Mouse (Mus musculus): ENCODE measurements around the gene Gm4836. TPM values are rescaled to one million over a fixed set of nuclear protein-coding genes. Genes with fewer than 3 reads are reported as not detected.
"Not testable (repeated sequence)": the region's sequence is repeated elsewhere in the genome, so short reads cannot be mapped to it uniquely, and the experiment has no call there.

Gene Gm4836
- polyA plus RNA-seq (2015; fragmentation: Nextera tagmentation; extraction: Ambion mirVana), result not detected in 2 replicates

- not testable (repeated sequence) for H3K4me2 ChIP-seq (ENCODE audit: low read depth, low read length); H3K9ac ChIP-seq (ENCODE audit: low read depth, low read length); ATAC-seq (ENCODE audit: low read depth); H3K27me3 ChIP-seq (ENCODE audit: control insufficient read depth, insufficient read depth, low read depth, low read length); H3K4me3 ChIP-seq (ENCODE audit: low read depth, low read length); H3K27ac ChIP-seq (ENCODE audit: low read length); H3K4me1 ChIP-seq (ENCODE audit: control insufficient read depth, low read depth, low read length); H3K9me3 ChIP-seq (replicated peaks; ENCODE audit: control insufficient read depth, low read length); H3K36me3 ChIP-seq (ENCODE audit: control insufficient read depth, insufficient read depth)
- WGBS (ENCODE audit: insufficient replicate concordance), result no CpG with 5 or more reads among the region's 6 CpGs
Measured at GRCm38 (mm10) chrX:28293532-28293931, at the start of gene Gm4836. Gene Gm4836 (minus strand): TSS chrX:28293632.

Measured in liver, embryonic 16.5 days (tissue).